Mouse (Mus musculus) megakaryocyte, embryonic 14.5 days (primary cell): Measurements from ENCODE around the gene Fbxw5. TPM values are rescaled to one million over a fixed set of nuclear protein-coding genes. Genes with fewer than 3 reads are reported as not detected.
A peak's percentile ranks its signal among the peaks of the same experiment; 100 is the strongest.

Source experiments
- H3K27me3 ChIP-seq: replicated peaks from 2 replicates; pipeline ENCODE3; 2012; ENCODE audit warnings: inconsistent platforms
- H3K36me3 ChIP-seq: replicated peaks from 2 replicates; pipeline ENCODE3; 2012; ENCODE audit warnings: low read length, inconsistent platforms, mixed read lengths
- H3K4me1 ChIP-seq: 2 replicates; pipeline ENCODE4 v1.6.1; 2012; ENCODE audit warnings: inconsistent platforms
- H3K4me3 ChIP-seq: replicated peaks from 2 replicates; pipeline ENCODE3; 2012; ENCODE audit warnings: moderate library complexity, mild to moderate bottlenecking, inconsistent platforms
- H3K9me3 ChIP-seq: 2 replicates; pipeline ENCODE4 v1.6.1; 2012; ENCODE audit warnings: inconsistent platforms
- FLI1 ChIP-seq: IDR thresholded peaks from 2 replicates; pipeline ENCODE4 v1.6.1; 2012; ENCODE audit warnings: low read length, inconsistent platforms, mixed read lengths
- GATA1 ChIP-seq: IDR thresholded peaks from 3 replicates; pipeline ENCODE4 v1.6.1; 2012; ENCODE audit warnings: mixed read lengths, low read length, inconsistent platforms, borderline replicate concordance
- polyA plus RNA-seq: library from polyadenylated mRNA; stranded (reverse); fragments of >175 nt; gene quantifications from 2 replicates; pipeline ENCODE4 v1.2.3, GENCODE M21; 2012; ENCODE audit warnings: low replicate concordance; ENCODE audit not compliant: insufficient read depth

The Fbxw5 gene
- polyA plus RNA-seq, 1 experiment = 46.2 TPM

DNA sequence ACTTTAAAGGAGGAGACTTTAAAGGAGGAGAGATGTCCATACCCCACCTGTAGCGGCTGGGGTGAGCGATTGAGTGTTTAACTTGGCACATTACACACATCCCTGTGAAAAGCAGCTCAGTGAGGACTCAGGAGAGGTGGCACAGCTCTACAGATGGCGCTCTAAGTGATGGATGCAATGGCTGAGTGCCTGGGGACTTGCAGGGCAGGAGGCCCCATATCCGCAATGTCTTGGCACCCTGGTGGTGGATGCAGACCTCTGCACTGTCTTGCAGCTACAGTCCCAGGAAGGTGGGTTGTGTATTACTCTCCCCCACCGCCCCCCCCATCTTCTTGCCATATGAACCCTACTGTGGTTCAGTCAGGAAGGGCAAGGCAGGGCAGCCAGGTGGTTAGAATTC lies 6.4 kb downstream of the Fbxw5 start:
- Histone ChIP-seq H3K27me3 (peaks cover 3% of the 10 kb centered on the region), H3K4me3 (no peak overlapping the region), H3K9me3 (no peaks in the 10 kb centered on the region), H3K4me1 (peaks cover 44% of the 10 kb centered on the region), H3K36me3 (peaks cover 47% of the 10 kb centered on the region)
- no peak for TF ChIP-seq GATA1
- no peak for TF ChIP-seq FLI1

DNA sequence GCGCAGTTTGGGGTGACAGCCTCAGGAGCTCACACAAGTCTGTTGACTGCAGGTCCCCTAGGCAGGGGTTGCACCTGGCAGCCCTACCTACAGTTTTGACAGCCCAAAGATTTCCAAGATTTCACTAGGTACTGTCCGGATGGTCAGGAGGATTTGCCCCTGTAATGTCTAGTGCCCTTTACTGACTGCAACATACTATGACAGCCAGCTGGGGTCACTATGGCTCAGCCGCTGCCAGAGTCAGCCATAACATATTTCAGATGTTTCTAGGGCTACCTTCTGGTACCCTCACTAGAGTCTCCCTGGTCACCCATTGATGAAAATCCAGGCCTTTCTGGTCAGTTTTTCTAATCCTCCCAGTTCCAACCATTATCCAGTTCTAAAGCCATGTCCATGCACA lies 9.4 kb downstream of the Fbxw5 start:
- Histone ChIP-seq H3K9me3 (no peaks in the 10 kb centered on the region), H3K4me1 (peaks cover 19% of the 10 kb centered on the region), H3K27me3 (peaks cover 11% of the 10 kb centered on the region), H3K4me3 (no peak overlapping the region), H3K36me3 (peaks cover 18% of the 10 kb centered on the region)
- TF ChIP-seq GATA1 = no peak
- TF ChIP-seq FLI1 = no peak

DNA sequence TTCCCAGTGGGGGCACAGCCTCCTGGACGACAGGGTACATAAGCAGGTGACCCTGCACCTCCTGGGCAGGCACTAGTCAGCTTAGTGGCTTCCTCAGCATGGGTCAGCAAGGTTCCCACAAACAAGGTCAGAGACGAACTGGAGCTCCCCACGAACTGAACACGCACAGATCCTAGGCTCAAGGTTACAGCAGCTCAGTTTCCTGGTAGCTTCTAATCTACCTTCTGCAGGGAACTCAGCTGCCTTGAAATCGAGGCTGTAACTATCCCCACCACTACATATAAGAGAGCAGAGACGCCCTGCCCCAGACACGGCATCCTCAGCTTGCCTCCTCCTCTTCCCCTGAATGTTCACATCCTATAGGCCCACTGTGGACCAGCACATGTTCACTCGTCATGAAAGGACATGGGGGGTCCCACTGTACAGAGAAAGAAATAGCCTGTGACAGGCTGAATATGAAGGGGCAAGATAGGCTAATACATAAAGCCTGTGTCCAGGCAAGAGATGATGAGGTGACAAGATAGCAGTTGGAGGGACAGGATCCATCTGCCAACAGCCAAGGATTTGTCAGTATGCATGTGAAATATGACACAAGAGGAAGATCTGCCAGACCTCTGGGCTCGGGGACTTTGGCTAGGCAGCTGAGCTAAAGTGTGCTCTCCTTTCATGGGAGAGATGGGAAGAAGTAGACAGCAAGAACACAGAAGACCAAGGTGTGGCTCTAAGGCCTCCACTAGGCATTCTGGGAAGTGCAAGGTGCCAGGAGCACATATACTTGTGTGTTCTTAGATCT lies 26.2 kb downstream of the Fbxw5 start:
- H3K4me3 ChIP-seq = no peak overlapping the region
- no peaks in the 10 kb centered on the region for H3K4me1 ChIP-seq
- no peaks in the 10 kb centered on the region for H3K27me3 ChIP-seq
- no peak for TF ChIP-seq GATA1
- H3K36me3 ChIP-seq = peaks cover 97% of the 10 kb centered on the region
- H3K9me3 ChIP-seq = no peaks in the 10 kb centered on the region

DNA sequence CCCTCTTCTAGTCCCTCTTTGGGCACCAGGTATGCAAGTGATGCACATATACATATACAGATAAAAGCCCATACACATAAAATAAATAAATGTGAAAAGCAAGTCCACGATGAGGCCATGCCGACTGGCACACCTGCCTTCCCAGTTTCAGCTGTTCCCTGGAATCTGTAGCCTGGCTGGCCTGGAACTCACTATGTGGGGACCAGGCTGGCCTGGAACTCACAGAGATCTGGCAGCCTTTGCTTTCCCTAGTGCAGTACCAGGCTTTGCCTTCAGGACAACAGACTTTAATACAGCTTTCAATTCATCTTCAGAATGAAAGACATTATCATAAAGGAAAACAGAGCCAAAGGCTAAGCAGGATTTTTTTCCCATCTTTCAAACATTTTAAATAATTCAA lies 33.2 kb downstream of the Fbxw5 start:
- Histone ChIP-seq H3K4me3 (no peak overlapping the region), H3K9me3 (no peaks in the 10 kb centered on the region), H3K27me3 (no peaks in the 10 kb centered on the region), H3K4me1 (peaks cover 10% of the 10 kb centered on the region), H3K36me3 (peaks cover 93% of the 10 kb centered on the region)
- TF ChIP-seq GATA1 = no peak
- TF ChIP-seq FLI1 = no peak

DNA sequence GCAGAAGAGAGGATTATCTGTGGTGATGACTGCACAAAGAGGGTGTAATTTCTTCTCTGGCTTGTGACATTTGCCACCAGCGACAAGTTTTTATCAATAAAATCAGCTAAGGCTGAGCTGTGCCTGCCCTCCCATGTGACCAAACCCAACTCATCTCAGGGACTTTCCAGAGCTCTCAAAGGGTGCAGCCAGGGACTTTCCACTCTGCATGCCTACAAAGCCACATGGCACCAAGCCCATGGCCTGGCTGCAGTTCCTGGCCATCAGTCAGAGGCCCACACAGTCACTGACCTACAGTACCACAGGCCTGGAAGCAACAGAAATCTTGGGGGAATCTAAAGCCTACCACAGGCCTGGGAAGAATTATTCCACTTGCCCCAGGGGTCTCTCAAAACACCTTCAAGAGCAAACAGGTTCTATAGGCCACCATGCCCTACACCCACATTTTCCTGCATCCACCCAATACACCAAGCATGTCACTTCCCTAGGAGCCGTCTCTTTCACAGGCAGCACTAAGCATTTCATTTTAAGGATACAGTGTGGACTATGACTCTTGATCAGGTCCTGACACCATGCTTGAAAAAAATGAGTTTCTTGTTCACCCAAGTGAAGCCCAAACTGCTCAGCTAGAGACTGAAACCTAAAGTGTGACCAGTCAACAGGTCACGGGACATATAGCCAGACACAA lies 33.8 kb downstream of the Fbxw5 start:
- Histone ChIP-seq H3K36me3 (peaks cover 93% of the 10 kb centered on the region), H3K9me3 (no peaks in the 10 kb centered on the region), H3K27me3 (no peaks in the 10 kb centered on the region), H3K4me1 (peaks cover 10% of the 10 kb centered on the region), H3K4me3 (no peak overlapping the region)
- no peak for TF ChIP-seq FLI1
- no peak for TF ChIP-seq GATA1

DNA sequence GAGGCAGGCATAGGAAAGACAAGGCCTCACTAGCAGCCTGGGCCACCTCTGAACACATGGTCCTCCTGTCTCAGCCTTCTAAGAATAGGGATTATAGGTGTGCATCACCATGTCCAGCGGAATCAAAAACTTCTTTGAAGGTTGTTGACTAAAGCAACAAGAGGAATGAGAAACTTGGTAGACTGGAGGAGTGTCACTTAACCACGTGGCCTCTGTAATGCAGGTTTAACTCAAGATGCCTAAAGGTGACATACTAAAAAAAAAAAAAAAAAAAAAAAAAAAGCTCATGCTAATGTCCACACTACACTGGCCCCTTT lies 34.3 kb downstream of the Fbxw5 start:
- no peaks in the 10 kb centered on the region for H3K27me3 ChIP-seq
- no peak overlapping the region for H3K4me3 ChIP-seq
- peaks cover 15% of the 10 kb centered on the region for H3K4me1 ChIP-seq
- no peak for TF ChIP-seq FLI1
- no peak for TF ChIP-seq GATA1
- peaks cover 93% of the 10 kb centered on the region for H3K36me3 ChIP-seq
- H3K9me3 ChIP-seq = no peaks in the 10 kb centered on the region

DNA sequence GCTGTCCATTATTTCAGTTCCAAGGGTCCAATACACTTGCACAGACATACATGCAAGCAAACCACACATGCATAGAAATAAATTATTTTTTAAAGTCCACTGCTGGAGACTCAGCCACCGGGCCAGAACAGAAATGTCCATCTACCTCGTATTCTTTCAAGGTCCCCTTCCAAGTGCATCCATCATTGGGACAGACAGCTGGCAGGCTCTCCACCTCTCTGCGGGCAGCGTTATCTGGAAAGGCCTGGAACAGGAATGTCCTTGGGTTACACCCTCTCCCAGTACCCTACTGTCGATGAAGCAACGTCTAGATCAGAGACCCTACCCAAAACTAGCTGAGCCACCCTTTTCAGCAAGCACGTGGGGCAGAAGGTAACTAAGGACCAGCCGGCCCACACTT lies 36.0 kb downstream of the Fbxw5 start:
- peaks cover 25% of the 10 kb centered on the region for H3K4me1 ChIP-seq
- H3K27me3 ChIP-seq = no peaks in the 10 kb centered on the region
- peaks cover 87% of the 10 kb centered on the region for H3K36me3 ChIP-seq
- no peaks in the 10 kb centered on the region for H3K9me3 ChIP-seq
- H3K4me3 ChIP-seq = no peak overlapping the region
- TF ChIP-seq FLI1 = no peak
- no peak for TF ChIP-seq GATA1

DNA sequence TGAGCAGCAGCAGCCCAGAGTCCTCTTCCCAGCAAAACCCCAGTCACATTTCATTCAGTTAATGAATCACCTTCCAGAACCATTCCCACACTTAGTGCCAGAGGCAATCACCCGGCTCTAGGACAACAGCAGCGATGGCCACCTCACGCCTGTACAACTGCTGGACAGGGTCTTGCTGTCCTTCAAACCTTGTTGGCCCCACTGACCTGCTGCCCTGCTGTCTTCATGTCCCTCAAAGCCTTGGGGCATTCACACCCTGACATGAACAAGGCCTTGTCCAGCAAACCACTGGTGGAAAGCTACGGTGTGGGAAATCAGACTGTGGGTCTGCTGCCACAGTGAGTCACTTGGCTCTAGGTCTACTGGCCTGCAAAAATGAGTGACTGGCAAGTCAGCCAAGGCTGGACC lies 40.0 kb downstream of the Fbxw5 start:
- H3K36me3 ChIP-seq = peaks cover 81% of the 10 kb centered on the region
- H3K27me3 ChIP-seq = no peaks in the 10 kb centered on the region
- H3K4me3 ChIP-seq = no peak overlapping the region
- TF ChIP-seq GATA1 (no peak), FLI1 (no peak)
- peaks cover 43% of the 10 kb centered on the region for H3K4me1 ChIP-seq
- H3K9me3 ChIP-seq = no peaks in the 10 kb centered on the region

DNA sequence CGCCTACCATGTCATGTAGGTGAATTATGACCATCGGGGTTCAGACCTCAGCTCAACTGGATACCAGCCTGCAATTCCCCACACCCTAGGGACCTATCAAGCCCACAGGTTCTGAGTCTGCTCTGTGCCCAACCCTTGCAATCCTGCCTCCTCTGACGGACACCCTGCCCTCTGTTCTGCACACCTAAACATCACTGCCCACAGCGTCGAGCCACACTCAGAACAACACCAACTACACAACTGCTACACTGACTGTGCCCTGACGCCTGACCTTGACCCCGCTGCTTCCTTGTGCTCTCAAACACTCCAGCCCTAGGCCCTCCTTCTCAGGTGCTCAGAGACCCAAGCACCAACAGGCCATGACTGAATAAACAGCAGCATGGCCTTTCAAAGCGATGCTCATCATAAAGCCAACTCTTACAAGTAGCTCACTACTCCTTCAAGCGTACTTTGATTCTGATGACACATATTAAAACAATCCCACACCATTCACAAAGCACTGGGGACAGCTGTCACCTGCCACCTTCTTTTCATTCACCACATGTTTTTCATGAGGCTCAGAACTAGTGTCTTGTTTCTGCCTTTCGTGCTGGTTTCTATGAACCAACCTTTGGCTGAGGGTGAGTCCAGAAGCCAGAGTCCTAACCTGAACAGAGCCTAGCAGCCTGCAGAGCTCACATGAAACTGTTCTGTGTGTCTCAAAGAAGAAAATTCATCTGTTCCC lies 41.3 kb downstream of the Fbxw5 start:
- Histone ChIP-seq H3K27me3 (no peaks in the 10 kb centered on the region), H3K4me1 (peaks cover 52% of the 10 kb centered on the region), H3K36me3 (peaks cover 68% of the 10 kb centered on the region), H3K9me3 (no peaks in the 10 kb centered on the region), H3K4me3 (peak overlapping the region; percentile 42)
- TF ChIP-seq FLI1 = no peak

DNA sequence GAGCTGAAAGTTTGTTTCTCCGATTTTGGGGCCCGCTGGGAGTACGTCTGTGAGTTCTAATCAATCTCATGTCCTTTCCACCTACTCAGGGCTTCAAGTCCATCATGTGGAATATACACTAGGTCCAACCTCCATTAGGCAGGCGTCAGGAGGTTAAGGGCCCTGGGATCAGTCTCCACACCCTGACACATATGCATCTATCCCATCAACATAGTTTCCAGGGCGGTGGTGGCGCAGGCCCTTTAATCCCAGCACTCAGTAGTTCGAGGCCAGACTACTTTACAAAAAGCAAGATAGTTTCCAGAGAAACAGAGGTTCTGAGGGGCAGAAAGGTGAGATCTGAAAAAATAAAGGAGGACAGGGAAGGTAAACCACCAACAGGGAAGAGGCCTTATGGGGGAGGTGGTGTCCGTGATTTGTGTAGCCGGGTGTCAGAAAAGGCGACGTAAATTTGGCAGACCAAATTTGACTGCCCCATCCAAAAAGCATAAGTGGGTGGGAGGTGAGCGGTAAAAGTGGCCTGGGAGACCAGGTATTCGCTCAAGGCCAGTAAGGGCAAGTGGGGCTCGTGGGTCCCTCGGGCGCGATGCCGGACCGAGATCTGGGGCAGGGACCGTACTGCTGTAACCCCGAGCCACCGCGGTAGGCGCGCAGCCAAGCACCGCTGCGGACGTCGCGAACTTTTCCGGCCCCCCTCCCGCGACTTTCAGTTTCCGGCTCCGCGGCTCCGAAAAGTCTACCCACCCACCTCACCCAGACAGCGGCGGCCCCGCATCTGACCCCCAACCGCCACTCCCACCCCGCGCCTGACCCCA lies 45.7 kb downstream of the Fbxw5 start:
- peaks cover 31% of the 10 kb centered on the region for H3K36me3 ChIP-seq
- TF ChIP-seq GATA1 = no peak
- no peak for TF ChIP-seq FLI1
- peak overlapping the region; percentile 98 for H3K4me3 ChIP-seq
- no peaks in the 10 kb centered on the region for H3K9me3 ChIP-seq
- no peaks in the 10 kb centered on the region for H3K27me3 ChIP-seq
- H3K4me1 ChIP-seq = peaks cover 76% of the 10 kb centered on the region
